Mouse (Mus musculus) hindbrain, postnatal 0 days (tissue): ENCODE results near the gene Lfng. TPM values are rescaled to one million over a fixed set of nuclear protein-coding genes. Genes with fewer than 3 reads are reported as not detected.
A peak's percentile ranks its signal among the peaks of the same experiment; 100 is the strongest.

Experiments used
- ATAC-seq: fragments of 200-750 bp; cut with Nextera tagmentation; 2 replicates; pipeline ENCODE4 v1.8.0; 2017; ENCODE audit warnings: mild to moderate bottlenecking, moderate TSS enrichment, moderate library complexity
- DNase-seq: peaks from one replicate; pipeline ENCODE4 v3.0.0-alpha.2; 2015; ENCODE audit warnings: low spot score
- H3K27ac ChIP-seq: fragments of 300-500 bp; sonication (generic); 2 replicates; pipeline ENCODE4 v1.5.1; 2014; ENCODE audit warnings: mild to moderate bottlenecking
- H3K27me3 ChIP-seq: fragments of 300-500 bp; sonication (generic); 2 replicates; pipeline ENCODE4 v1.6.1; 2014; ENCODE audit warnings: low read length, mixed read lengths; ENCODE audit not compliant: insufficient read depth
- H3K36me3 ChIP-seq: fragments of 300-500 bp; sonication (generic); 2 replicates; pipeline ENCODE4 v1.6.1; 2014; ENCODE audit warnings: low read length, mixed read lengths; ENCODE audit not compliant: insufficient read depth
- H3K4me1 ChIP-seq: fragments of 300-500 bp; sonication (generic); 2 replicates; pipeline ENCODE4 v1.6.1; 2014; ENCODE audit warnings: antibody characterized with exemption, low read length, mixed read lengths; ENCODE audit not compliant: insufficient read depth
- H3K4me2 ChIP-seq: fragments of 300-500 bp; sonication (generic); 2 replicates; pipeline ENCODE4 v1.6.1; 2014; ENCODE audit warnings: low read depth, mild to moderate bottlenecking, low read length, moderate library complexity, mixed read lengths
- H3K4me3 ChIP-seq: fragments of 300-500 bp; sonication (generic); 2 replicates; pipeline ENCODE4 v1.5.1; 2014; ENCODE audit warnings: low read length
- H3K9ac ChIP-seq: fragments of 300-500 bp; sonication (generic); replicated peaks from 2 replicates; pipeline ENCODE4 v1.6.1; 2014; ENCODE audit warnings: mild to moderate bottlenecking, low read length, moderate library complexity, mixed read lengths
- H3K9me3 ChIP-seq: fragments of 300-500 bp; sonication (generic); 2 replicates; pipeline ENCODE4 v1.6.1; 2016; ENCODE audit warnings: low read length, mixed read lengths
- CTCF ChIP-seq: IDR thresholded peaks from 2 replicates; pipeline ENCODE4 v1.5.1; 2016; ENCODE audit warnings: antibody characterized with exemption, control low read depth, low read depth
- WGBS: fragments of 180-500 bp; shearing (Covaris S2); extraction: QIAGEN DNeasy Blood & Tissue Kit; methylation state at CpG from one replicate; pipeline ENCODE4 v1.1.7; 2014; 5-methylcytosine and 5-hydroxymethylcytosine counted together
- polyA plus RNA-seq: library from polyadenylated mRNA; unstranded; fragments of >200 nt; fragmentation: Nextera tagmentation; extraction: Ambion mirVana; gene quantifications from 2 replicates; pipeline ENCODE4 v1.2.1, GENCODE M21; 2015
- total RNA-seq: library from RNA; depleted of rRNA; stranded (reverse); fragments of >200 nt; gene quantifications from 2 replicates; pipeline ENCODE4 v1.2.3, GENCODE M21; 2014; rRNA removed

Gene Lfng
- total RNA-seq (81.4 and 112 TPM in 2 replicates), polyA plus RNA-seq (29.7 and 35.1 TPM in 2 replicates)

DNA sequence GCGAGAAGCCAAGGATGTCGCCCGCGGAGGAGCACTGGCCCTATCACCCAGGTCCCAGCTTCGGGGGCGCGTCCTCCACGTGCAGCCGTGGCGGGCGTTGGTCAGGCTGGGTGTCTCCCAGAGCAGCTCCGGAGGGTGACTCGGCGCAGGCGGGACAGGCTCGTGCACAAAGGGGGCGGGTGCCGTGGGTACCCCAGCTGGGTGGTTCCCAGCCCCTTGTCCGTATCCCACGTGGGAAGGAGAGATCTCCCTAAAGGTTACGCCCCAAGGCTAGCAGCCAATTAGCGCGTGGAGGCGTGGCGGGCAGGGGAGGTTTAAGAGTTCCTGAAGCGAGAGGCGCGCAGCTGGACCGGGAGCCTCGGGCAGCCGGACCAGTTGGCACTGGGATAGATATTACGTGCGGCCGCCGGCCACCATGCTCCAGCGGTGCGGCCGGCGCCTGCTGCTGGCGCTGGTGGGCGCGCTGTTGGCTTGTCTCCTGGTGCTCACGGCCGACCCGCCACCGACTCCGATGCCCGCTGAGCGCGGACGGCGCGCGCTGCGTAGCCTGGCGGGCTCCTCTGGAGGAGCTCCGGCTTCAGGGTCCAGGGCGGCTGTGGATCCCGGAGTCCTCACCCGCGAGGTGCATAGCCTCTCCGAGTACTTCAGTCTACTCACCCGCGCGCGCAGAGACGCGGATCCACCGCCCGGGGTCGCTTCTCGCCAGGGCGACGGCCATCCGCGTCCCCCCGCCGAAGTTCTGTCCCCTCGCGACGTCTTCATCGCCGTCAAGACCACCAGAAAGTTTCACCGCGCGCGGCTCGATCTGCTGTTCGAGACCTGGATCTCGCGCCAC is at the start of gene Lfng:
TSS of gene Lfng (plus strand) at position 320 of the 835 bp plus-strand sequence.
- Histone ChIP-seq H3K36me3 (no peaks in the 10 kb centered on the region), H3K4me3 (peak within 1 kb of the TSS; percentile 62), H3K9me3 (no peaks in the 10 kb centered on the region), H3K4me1 (peaks cover 11% of the 10 kb centered on the region), H3K27me3 (peaks cover 5% of the 10 kb centered on the region; the same call in 1 of the 2 replicates), H3K9ac (peak within 1 kb of the TSS; percentile 75), H3K27ac (peak within 1 kb of the TSS; percentile 83), H3K4me2 (peak within 1 kb of the TSS; percentile 80)
- TF ChIP-seq CTCF, result 0 out of 2 replicates have a peak, but pooled peaks have one; percentile 19
- DNase-seq (peak; percentile 93), ATAC-seq (peak; percentile 71)
- under 1% methylated on average over 84 of the region's 91 CpGs for WGBS

DNA sequence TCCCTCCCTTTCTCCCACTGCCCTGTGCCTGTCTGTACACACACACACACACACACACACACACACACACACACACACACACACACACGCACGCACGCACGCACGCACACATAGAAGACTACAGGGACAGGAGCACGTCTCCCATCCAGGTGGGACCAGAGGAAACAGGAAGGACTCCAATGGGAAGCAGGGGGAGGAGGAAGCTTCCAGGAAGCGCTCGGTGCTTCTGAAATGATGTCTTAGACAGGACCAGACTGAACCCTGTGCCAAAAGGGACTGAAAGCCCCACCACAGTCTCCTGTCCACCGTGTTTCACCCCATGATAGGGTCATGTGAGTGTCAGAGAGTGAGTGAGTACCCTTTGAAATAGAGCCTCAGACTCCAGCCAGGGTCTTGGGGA is 44.5 kb upstream of the Lfng start:
- no peaks in the 10 kb centered on the region; the same call in 1 of the 2 replicates for H3K4me1 ChIP-seq
- no peak for TF ChIP-seq CTCF
- WGBS, result 74% methylated on average over 9 of the region's 9 CpGs

DNA sequence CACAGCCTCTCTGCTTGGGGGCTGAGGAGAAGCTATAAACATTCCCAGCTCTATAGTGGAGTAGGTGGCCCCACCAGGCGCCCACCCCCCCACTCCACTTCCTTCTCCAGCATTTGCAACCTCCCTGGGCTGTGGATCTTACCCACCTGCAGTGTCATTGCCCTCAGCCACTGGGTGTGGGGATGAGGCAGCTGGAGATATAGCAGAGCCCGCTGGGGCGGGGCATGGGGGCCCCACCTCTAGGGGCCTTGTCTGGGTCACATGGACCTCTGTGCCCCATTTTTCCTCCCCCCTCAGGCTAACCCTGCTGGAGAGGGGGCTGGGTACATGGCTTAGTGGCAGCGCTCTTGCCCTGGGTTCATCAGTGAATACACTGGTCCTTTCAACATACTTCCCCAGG is 42.2 kb upstream of the Lfng start, which contains the start of gene Grifin:
TSS of gene Grifin (minus strand) at position 176 of the 400 bp plus-strand sequence.
- 85% methylated on average over 4 of the region's 4 CpGs for WGBS
- peak within 1 kb of the TSS; percentile 26; the same call in 1 of the 2 replicates for H3K27ac ChIP-seq

More for the DNA sequence above, 44.5 kb upstream of the Lfng start:
- no peak for ATAC-seq
- H3K9me3 ChIP-seq, result no peaks in the 10 kb centered on the region
- no peak overlapping the region for H3K27ac ChIP-seq
- no peak overlapping the region for H3K4me2 ChIP-seq
- H3K4me3 ChIP-seq, result no peak overlapping the region
- no peak overlapping the region for H3K9ac ChIP-seq
- DNase-seq, result no peak
- H3K27me3 ChIP-seq, result no peaks in the 10 kb centered on the region
- no peaks in the 10 kb centered on the region for H3K36me3 ChIP-seq

DNA sequence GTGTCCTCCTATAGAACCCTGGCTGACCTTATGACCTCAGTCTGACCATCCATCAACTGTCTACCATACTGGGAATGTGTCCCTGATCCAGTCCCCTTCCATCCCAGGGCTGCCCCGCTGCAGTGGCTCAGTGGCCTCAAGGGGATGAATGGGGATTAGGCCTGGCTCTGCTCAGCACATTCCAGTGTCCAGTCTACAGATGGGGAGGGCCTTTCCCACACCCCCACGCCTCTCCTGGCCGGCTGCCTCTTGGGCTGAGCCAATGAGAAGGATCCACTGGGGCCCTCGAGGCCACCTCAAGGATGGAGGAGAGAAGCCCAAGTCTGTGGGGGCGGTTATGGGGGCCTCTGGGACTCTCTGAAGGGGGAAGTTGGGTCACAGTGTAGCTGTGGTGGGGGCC is 41.7 kb upstream of the Lfng start:
- no peak for TF ChIP-seq CTCF
- Histone ChIP-seq H3K27me3 (no peaks in the 10 kb centered on the region), H3K4me2 (no peak overlapping the region), H3K9me3 (no peaks in the 10 kb centered on the region), H3K36me3 (no peaks in the 10 kb centered on the region), H3K4me1 (no peaks in the 10 kb centered on the region; the same call in 1 of the 2 replicates), H3K9ac (no peak overlapping the region), H3K27ac (peak overlapping the region; percentile 26; the same call in 1 of the 2 replicates), H3K4me3 (no peak overlapping the region)
- DNase-seq (peak; percentile 57), ATAC-seq (peak; percentile 71)
- WGBS, result 23% methylated on average over 4 of the region's 5 CpGs

More for the DNA sequence above, 42.2 kb upstream of the Lfng start, which contains the start of gene Grifin:
- TF ChIP-seq CTCF, result no peak
- no peak within 1 kb of the TSS for H3K9ac ChIP-seq
- no peaks in the 10 kb centered on the region for H3K36me3 ChIP-seq
- H3K27me3 ChIP-seq, result no peaks in the 10 kb centered on the region
- ATAC-seq (no peak), DNase-seq (no peak)
- no peaks in the 10 kb centered on the region for H3K9me3 ChIP-seq
- H3K4me1 ChIP-seq, result no peaks in the 10 kb centered on the region; the same call in 1 of the 2 replicates
- no peak within 1 kb of the TSS for H3K4me3 ChIP-seq
- no peak within 1 kb of the TSS for H3K4me2 ChIP-seq

DNA sequence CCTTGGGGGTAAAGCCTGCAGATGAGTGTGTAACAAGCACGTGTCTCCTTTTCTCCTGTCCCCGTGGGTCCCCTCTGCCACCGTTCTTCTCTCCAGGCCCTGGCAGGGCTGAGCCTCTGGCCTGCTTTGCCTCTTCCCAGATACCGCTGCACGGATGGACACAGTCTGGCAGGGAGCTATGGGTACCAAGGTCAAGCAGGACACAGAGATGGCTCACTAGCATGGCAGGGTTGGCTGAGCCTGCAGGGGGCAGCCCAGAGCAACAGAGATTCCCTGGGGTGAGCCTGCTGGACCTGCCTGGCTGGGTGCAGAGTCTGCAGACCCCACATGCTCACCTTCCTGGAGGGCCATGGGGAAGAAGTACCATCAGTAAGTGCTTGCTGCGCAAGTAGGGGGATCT is 41.3 kb upstream of the Lfng start:
- peak; percentile 66 for TF ChIP-seq CTCF
- Histone ChIP-seq H3K27me3 (no peaks in the 10 kb centered on the region), H3K27ac (peak overlapping the region; percentile 26; the same call in 1 of the 2 replicates), H3K4me2 (no peak overlapping the region), H3K4me3 (no peak overlapping the region), H3K4me1 (no peaks in the 10 kb centered on the region; the same call in 1 of the 2 replicates), H3K9me3 (no peaks in the 10 kb centered on the region), H3K36me3 (no peaks in the 10 kb centered on the region), H3K9ac (no peak overlapping the region)
- ATAC-seq (peak; percentile 60), DNase-seq (peak; percentile 51)
- 56% methylated on average over 6 of the region's 6 CpGs for WGBS

DNA sequence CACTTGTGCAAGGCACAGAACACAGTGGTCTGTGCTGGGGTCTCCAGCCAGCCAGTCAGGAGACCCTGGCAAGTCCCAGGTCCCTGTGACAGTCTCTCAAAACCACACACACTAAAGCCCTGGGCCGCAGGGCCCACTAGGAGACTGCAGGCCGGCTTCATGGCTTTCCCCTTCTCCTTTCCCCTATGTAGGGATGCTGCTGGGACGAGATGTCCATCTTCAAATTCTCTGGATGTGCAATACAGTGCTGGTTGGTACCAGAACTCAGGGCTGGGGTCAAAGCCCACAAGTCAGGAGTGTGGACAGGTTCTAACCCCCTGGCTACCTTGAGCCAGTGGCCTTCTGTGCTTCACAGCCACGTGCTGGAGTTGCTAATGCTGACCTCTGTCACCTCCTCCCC is 40.8 kb upstream of the Lfng start:
- no peak for DNase-seq
- Histone ChIP-seq H3K4me3 (no peak overlapping the region), H3K9ac (no peak overlapping the region), H3K36me3 (no peaks in the 10 kb centered on the region), H3K4me1 (no peaks in the 10 kb centered on the region; the same call in 1 of the 2 replicates), H3K9me3 (no peaks in the 10 kb centered on the region), H3K4me2 (no peak overlapping the region), H3K27me3 (no peaks in the 10 kb centered on the region), H3K27ac (peak overlapping the region; percentile 26; the same call in 1 of the 2 replicates)
- TF ChIP-seq CTCF, result no peak
- WGBS, result 81% methylated on average over 4 of the region's 4 CpGs
- no peak for ATAC-seq

DNA sequence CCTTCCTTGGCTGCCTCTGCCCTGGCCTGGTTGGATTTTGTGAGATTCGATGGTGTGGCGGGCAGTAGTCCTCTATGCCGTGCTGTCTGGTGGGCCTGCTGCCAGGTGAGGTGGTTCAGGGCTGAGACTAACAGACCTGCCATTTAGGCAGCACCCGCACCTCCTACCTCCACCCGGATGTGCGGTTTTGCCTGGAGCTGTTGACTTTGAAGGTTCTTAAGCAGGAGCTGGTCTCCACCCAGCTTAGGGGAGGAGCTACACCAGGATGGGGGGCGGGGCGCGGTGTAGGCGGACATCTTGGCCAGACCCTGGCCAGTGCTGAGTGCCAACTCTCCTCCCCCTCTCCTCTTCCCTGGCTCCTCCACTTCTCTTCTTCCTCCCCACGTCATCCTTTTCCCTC is 39.8 kb upstream of the Lfng start:
- ATAC-seq (no peak), DNase-seq (no peak)
- no peak overlapping the region for H3K4me3 ChIP-seq
- no peak overlapping the region for H3K27ac ChIP-seq
- no peaks in the 10 kb centered on the region; the same call in 1 of the 2 replicates for H3K4me1 ChIP-seq
- no peak overlapping the region for H3K4me2 ChIP-seq
- no peak overlapping the region for H3K9ac ChIP-seq
- WGBS, result 48% methylated on average over 10 of the region's 11 CpGs
- H3K36me3 ChIP-seq, result no peaks in the 10 kb centered on the region
- no peaks in the 10 kb centered on the region for H3K27me3 ChIP-seq
- TF ChIP-seq CTCF, result no peak
- H3K9me3 ChIP-seq, result no peaks in the 10 kb centered on the region
